Mouse (Mus musculus): ENCODE results near the gene Otud4. TPM values are rescaled to one million over a fixed set of nuclear protein-coding genes. Genes with fewer than 3 reads are reported as not detected.
A peak's percentile ranks its signal among the peaks of the same experiment; 100 is the strongest.
"Not testable (repeated sequence)": the region's sequence is repeated elsewhere in the genome, so short reads cannot be mapped to it uniquely, and the experiment has no call there.

Gene Otud4
- total and polyA plus RNA-seq, 3 experiments: 45.3 to 53.4 (median 51.7) TPM

DNA sequence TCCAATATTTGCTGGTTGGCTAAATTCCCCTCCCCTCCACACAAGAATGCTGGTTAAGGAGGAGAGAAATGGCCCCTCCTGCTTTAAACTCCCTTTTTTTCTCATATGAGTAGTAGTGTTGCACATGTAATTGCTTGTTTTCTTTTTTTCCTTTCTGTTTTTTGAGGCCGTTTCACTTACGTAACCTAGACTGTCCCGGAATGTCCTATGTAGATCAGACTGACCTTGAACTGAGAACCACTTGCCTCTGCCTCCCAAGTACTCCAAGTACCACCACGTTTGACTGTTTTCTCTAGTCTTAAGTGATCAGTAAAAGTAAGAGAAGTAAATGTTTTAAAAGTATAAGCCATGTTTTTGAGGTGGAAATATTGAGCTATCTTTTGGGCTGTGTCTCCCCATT lies 14.3 kb downstream of the Otud4 start:
- H3K27ac ChIP-seq (ENCODE audit: control insufficient read depth, low read depth, low read length): no peak overlapping the region
- no peak overlapping the region for H3K9ac ChIP-seq (ENCODE audit: control insufficient read depth, low read depth, low read length, poor library complexity, severe bottlenecking)
- no peaks in the 10 kb centered on the region for H3K27me3 ChIP-seq (ENCODE audit: control insufficient read depth in 1 of 2, insufficient read depth in 2 of 2, low read length in 2 of 2)
- H3K4me1 ChIP-seq (ENCODE audit: control insufficient read depth in 1 of 2, insufficient read depth in 2 of 2, low read length in 2 of 2): no peaks in the 10 kb centered on the region
- DNase-seq (ENCODE audit: low read depth, low spot score): no peak
- peaks cover 14 to 63% of the 10 kb centered on the region in 2 experiments for H3K36me3 ChIP-seq (ENCODE audit: control insufficient read depth in 1 of 2, insufficient read depth in 2 of 2, low read length in 2 of 2)
- TF ChIP-seq E2F4 (IDR thresholded peaks at IDR 0.05; ENCODE audit: borderline replicate concordance, low read depth, low read length) (no peak), ZMIZ1 (IDR thresholded peaks at IDR 0.05; ENCODE audit: low read depth, low read length) (no peak), TBP (IDR thresholded peaks at IDR 0.05; ENCODE audit: low read depth, low read length) (no peak), MYC (IDR thresholded peaks at IDR 0.05; ENCODE audit: low read depth, low read length) (no peak)
- peaks cover 10% of the 10 kb centered on the region for H3K79me2 ChIP-seq (ENCODE audit: control insufficient read depth, insufficient read depth, low read length, poor library complexity)
- H3K4me3 ChIP-seq (ENCODE audit: control insufficient read depth in 1 of 2, insufficient read depth in 1 of 2, low read depth in 2 of 2, low read length in 2 of 2): no peak overlapping the region
- H3K9me3 ChIP-seq (replicated peaks; ENCODE audit: insufficient read depth, low read length): no peaks in the 10 kb centered on the region

DNA sequence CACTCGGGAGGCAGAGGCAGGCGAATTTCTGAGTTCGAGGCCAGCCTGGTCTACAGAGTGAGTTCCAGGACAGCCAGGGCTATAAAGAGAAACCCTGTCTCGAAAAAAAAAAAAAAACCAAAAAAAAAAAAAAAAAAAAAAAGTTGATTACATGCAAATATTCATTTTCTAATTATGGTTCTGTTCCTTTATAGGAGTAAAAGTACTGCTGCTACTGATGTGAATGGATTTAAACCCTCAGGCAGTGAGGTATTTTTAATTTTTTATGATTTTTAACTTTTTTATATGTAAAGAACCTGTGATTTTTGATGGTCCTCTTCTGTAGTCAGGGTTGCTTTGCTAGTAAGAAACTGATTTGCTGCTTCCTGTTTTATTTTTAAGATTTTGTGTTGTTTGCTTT lies 19.3 kb downstream of the Otud4 start:
- peaks cover 0 to 69% of the 10 kb centered on the region in 2 experiments; a peak in 2 of 4 replicates for H3K36me3 ChIP-seq (ENCODE audit: control insufficient read depth in 1 of 2, insufficient read depth in 2 of 2, low read length in 2 of 2)
- H3K79me2 ChIP-seq (ENCODE audit: control insufficient read depth, insufficient read depth, low read length, poor library complexity); H3K27ac ChIP-seq (ENCODE audit: control insufficient read depth, low read depth, low read length); H3K9ac ChIP-seq (ENCODE audit: control insufficient read depth, low read depth, low read length, poor library complexity, severe bottlenecking); H3K27me3 ChIP-seq (ENCODE audit: control insufficient read depth in 1 of 2, insufficient read depth in 2 of 2, low read length in 2 of 2); H3K4me3 ChIP-seq (ENCODE audit: control insufficient read depth in 1 of 2, insufficient read depth in 1 of 2, low read depth in 2 of 2, low read length in 2 of 2); H3K9me3 ChIP-seq (replicated peaks; ENCODE audit: insufficient read depth, low read length); H3K4me1 ChIP-seq (ENCODE audit: control insufficient read depth in 1 of 2, insufficient read depth in 2 of 2, low read length in 2 of 2); DNase-seq (ENCODE audit: low read depth, low spot score): not testable (repeated sequence)
- peak; percentile 57 for TF ChIP-seq ZNF384 (IDR thresholded peaks at IDR 0.05; ENCODE audit: low read depth, low read length)

DNA sequence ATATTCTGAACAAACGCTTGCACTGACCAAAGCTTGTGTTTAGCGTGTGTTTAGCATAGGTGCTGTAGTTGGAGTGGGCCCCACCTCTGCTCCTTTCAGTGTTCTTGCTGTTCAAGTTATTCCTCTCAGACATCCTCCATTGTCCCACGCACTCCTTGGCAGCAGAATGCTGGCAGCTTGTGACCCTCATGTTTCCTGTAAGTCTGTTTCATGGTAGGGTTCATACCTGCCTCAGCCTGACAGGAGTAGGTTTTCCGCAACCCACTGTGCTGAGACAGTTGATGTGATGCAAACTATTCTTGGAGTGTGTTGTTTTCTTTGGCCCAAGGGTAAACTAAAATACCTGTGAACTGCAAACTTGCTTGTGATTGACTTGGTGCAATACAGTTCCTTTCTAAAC lies 37.0 kb downstream of the Otud4 start:
- no peak for TF ChIP-seq POLR2A (IDR thresholded peaks at IDR 0.05; ENCODE audit: control insufficient read depth in 1 of 2, insufficient read depth in 1 of 2, low read depth in 1 of 2, low read length in 2 of 2, poor library complexity in 1 of 2)
- no peak for TF ChIP-seq KAT2A (conservative IDR thresholded peaks at IDR 0.05; ENCODE audit: low read depth, low read length)
- TF ChIP-seq MEF2A (IDR thresholded peaks at IDR 0.05; ENCODE audit: extremely low read depth, insufficient replicate concordance, low read depth, low read length, poor library complexity, severe bottlenecking): no peak
- no peak for TF ChIP-seq CHD2 (IDR thresholded peaks at IDR 0.05; ENCODE audit: low read length)
- TF ChIP-seq ZMIZ1 (IDR thresholded peaks at IDR 0.05; ENCODE audit: low read depth, low read length): no peak
- no peak for TF ChIP-seq POLR2AphosphoS2 (IDR thresholded peaks at IDR 0.05; ENCODE audit: low read length)
- TF ChIP-seq BHLHE40 (IDR thresholded peaks at IDR 0.05; ENCODE audit: borderline replicate concordance, low read depth, low read length): no peak
- TF ChIP-seq ZC3H11A (IDR thresholded peaks at IDR 0.05; ENCODE audit: low read depth, low read length): no peak
- TF ChIP-seq SIN3A (IDR thresholded peaks at IDR 0.05; ENCODE audit: low read length): no peak
- no peak for TF ChIP-seq SMC3 (IDR thresholded peaks at IDR 0.05; ENCODE audit: low read depth, low read length)
- no peak for TF ChIP-seq HCFC1 (IDR thresholded peaks at IDR 0.05; ENCODE audit: low read depth, low read length)
- no peak for TF ChIP-seq CTCF (IDR thresholded peaks at IDR 0.05 in 2 of 3, conservative IDR thresholded peaks at IDR 0.05 in 1 of 3; ENCODE audit: control insufficient read depth in 1 of 3, insufficient read depth in 1 of 3, low read depth in 2 of 3, low read length in 3 of 3, poor library complexity in 1 of 3, severe bottlenecking in 1 of 3)
- TF ChIP-seq ELF1 (IDR thresholded peaks at IDR 0.05; ENCODE audit: low read depth, low read length): no peak
- TF ChIP-seq TCF12 (IDR thresholded peaks at IDR 0.05; ENCODE audit: low read depth, low read length): no peak
- TF ChIP-seq MXI1 (IDR thresholded peaks at IDR 0.05; ENCODE audit: low read depth, low read length): no peak
- TF ChIP-seq TBP (IDR thresholded peaks at IDR 0.05; ENCODE audit: low read depth, low read length): no peak
- no peak for TF ChIP-seq USF1 (IDR thresholded peaks at IDR 0.05; ENCODE audit: low read depth, low read length)
- DNase-seq (ENCODE audit: low read depth, low spot score): no peak
- H3K36me3 ChIP-seq (ENCODE audit: control insufficient read depth in 1 of 2, insufficient read depth in 2 of 2, low read length in 2 of 2): peaks cover 4 to 25% of the 10 kb centered on the region in 2 experiments

More for the DNA sequence above, 37.0 kb downstream of the Otud4 start:
- H3K9me3 ChIP-seq (replicated peaks; ENCODE audit: insufficient read depth, low read length): no peaks in the 10 kb centered on the region
- H3K9ac ChIP-seq (ENCODE audit: control insufficient read depth, low read depth, low read length, poor library complexity, severe bottlenecking): no peak overlapping the region
- H3K4me3 ChIP-seq (ENCODE audit: control insufficient read depth in 1 of 2, insufficient read depth in 1 of 2, low read depth in 2 of 2, low read length in 2 of 2): no peak overlapping the region
- 0 out of 2 replicates have a peak, but pooled peaks cover 2% of the 10 kb centered on the region for H3K79me2 ChIP-seq (ENCODE audit: control insufficient read depth, insufficient read depth, low read length, poor library complexity)
- H3K4me1 ChIP-seq (ENCODE audit: control insufficient read depth in 1 of 2, insufficient read depth in 2 of 2, low read length in 2 of 2): peaks cover 2 to 6% of the 10 kb centered on the region in 2 experiments; a peak in 3 of 4 replicates
- H3K27me3 ChIP-seq (ENCODE audit: control insufficient read depth in 1 of 2, insufficient read depth in 2 of 2, low read length in 2 of 2): no peaks in the 10 kb centered on the region
- H3K27ac ChIP-seq (ENCODE audit: control insufficient read depth, low read depth, low read length): no peak overlapping the region

Measured in MEL (cell line).